Mouse (Mus musculus): ENCODE measurements around the gene Tmx1. TPM values are rescaled to one million over a fixed set of nuclear protein-coding genes. Genes with fewer than 3 reads are reported as not detected.

The Tmx1 gene
- 53.7 and 54.0 TPM in 2 replicates for total RNA-seq (2021)
- long read RNA-seq, transcript Tmx1-201 (8 exons, 2,795 nt), result major isoform, 66 of 77 reads
- long read RNA-seq, partial matches to known transcripts, result 1 of 77 reads
- long read RNA-seq, other reads (novel, unspliced or antisense), result 10 of 77 reads

GRCm38 (mm10) chr12:70452726-70453645 is at the start of gene Tmx1:
TSS of gene Tmx1 (plus strand) at chr12:70453095.
- peak; percentile 99 for DNase-seq

DNA sequence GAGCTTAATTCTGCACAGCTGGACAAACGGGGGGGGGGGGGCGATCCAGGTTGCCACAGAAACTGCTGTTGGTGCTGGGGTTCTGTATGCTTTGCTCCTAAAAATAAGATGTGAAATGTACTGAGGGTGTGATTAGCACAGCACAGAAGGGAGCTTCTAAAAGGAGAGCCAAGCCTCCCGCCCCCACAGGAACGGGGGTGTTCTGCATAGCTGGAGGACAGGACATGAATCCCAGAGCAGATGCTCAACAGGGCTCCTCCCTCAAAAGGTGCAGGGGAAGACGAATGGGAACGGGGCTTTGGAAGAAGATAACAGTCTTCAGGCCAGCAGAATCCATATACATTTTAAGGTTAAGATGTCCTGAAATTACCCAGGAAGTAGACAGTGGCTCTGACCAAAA is 48.6 kb upstream of the Tmx1 start:
- no peak for DNase-seq

DNA sequence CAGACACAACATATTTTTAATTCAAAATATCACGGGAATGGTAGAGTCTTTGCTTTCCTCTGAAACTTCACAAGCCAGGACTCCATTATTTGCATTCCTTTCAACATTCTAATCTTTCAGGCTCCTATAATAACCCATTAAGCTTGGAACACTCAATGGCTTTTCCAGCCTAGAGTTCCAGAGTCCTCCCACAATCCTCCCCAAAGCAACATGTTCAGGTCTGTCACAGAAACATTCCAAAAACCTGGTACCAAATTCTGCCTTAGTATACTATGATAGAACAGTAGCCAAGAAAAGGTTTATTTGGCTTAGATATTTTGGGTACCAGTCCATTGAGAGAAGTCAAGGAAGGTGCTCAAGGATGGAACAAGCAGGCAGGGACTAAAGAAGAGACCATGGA is 44.5 kb upstream of the Tmx1 start:
- no peak for DNase-seq

DNA sequence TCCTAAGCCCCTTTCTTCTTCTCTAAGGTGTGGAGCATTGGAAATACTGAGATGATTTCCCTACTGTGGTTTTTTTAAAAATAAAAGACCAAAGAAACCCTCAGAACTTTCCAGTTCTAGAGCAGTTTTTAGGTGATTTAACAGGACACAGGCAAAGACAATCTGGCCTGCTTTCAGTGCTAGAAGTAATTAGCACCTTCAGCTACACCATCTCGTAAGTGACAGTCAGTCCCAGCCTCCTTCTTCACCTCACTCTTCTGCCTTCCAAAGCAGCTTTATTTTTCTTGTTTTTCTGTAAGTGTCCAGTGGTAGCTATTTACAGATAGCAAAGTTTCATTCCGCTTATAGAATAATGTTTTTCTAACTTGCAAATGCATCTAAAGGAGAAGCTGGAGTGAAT is 43.3 kb upstream of the Tmx1 start:
- no peak for DNase-seq

- DNase-seq, result no peak
Measured at GRCm38 (mm10) chr12:70420216-70420615, 32.7 kb upstream of the Tmx1 start.

DNA sequence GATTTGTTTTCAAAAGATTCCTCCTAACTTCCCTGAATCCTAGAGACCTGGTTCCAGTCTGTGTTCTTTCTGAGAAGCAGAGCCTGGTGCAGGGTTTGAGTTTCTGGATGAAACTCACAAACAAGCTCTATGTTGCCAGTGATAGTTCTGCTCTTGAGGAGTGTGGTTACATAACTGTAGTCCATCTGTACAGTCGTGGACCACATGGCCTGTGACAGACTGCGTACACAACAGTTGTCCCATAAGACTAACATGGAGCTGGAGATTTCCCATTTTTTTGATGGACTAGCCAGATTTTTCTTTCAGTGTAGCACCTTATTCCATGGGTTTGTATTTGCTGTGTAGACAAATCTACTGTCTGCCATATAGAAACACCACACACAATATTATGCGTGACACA is 31.9 kb upstream of the Tmx1 start:
- DNase-seq, result no peak

GRCm38 (mm10) chr12:70422322-70423118 is 30.4 kb upstream of the Tmx1 start:
- DNase-seq, result no peak

GRCm38 (mm10) chr12:70427885-70428284 is 25.0 kb upstream of the Tmx1 start:
- DNase-seq, result no peak

GRCm38 (mm10) chr12:70429637-70430036 is 23.3 kb upstream of the Tmx1 start:
- no peak for DNase-seq

GRCm38 (mm10) chr12:70430307-70430950 is 22.5 kb upstream of the Tmx1 start:
- peak; percentile 20 for DNase-seq

DNA sequence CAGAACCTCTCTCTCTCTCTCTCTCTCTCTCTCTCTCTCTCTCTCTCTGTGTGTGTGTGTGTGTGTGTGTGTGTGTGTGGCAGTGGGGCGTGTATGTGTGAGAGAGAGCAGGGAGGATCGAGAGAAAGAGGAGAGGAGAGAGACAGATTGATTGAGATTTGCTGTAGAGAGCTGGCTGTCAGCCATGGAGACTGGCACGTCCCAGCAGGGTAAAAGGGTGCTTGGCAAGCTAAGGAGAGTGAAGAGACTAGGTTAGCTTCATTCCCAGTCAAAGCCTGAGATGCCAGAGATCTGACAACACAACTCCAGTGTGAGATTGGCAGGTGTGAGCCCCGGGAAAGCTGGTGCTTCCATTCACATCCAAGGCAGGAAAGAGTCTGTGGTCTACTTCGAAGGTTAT is 21.5 kb upstream of the Tmx1 start:
- DNase-seq, result no peak

- DNase-seq, result no peak
Measured at GRCm38 (mm10) chr12:70449961-70450360, 2.9 kb upstream of the Tmx1 start.

DNA sequence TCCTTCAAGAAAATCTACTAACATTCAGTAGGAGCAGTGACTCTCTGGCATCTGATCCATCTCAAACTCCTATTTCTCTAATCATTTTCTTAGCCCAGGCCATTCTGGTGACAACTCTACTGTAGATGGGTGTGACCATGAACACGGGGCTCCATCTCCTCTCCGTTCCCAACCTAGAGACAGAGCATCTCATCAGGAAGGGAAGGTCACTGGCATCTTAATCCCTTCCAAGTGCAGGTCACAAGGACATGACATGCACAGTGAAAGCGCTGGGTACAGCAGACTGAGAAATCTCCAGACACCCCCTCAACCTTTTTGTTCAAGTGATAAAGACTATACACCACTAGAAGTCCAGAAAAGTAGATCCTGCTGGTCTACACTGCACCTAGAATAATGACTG is 1.4 kb upstream of the Tmx1 start:
- no peak for DNase-seq

DNA sequence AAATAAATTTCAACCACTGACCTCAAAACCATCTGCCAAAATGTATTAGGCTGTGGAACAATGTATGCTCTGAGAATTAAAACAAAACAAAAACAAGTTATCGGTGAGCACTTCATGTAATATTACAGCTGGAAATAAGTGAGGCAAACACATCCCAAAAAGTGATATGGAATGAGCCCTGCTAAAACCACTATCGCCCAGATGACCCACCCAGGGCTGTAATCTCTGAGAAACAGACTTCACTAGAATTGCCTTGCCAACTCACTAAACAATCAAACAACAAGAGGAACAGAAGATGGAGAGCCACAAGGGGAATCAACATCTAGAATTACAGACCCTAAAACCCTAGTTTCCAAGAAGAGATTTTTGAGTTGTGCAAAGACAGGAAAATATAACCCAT is 752 bp upstream of the Tmx1 start:
- DNase-seq, result no peak

DNA sequence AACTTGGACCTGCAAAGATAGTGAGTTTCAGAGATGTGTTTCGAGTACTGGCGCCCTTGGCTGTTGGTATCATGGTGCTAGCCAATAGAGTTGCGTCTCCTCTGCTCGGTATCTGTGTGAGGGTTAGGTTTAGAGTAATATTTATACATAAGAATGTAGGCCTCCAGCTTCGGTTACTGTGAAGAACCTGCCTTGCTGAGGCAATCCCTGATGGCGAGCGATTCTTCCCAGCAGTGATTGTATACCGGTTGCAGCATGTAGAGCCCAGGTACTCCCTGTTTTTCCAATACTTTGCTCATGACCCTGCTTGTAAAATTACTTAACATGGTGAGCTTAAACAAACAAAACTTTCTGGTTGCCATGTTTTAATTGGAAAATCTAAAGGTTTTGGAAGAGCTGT is 2.3 kb downstream of the Tmx1 start:
- no peak for DNase-seq

GRCm38 (mm10) chr12:70459546-70459945 is 6.7 kb downstream of the Tmx1 start:
- no peak for DNase-seq

- no peak for DNase-seq
Measured at GRCm38 (mm10) chr12:70464016-70464415, 11.1 kb downstream of the Tmx1 start.

DNA sequence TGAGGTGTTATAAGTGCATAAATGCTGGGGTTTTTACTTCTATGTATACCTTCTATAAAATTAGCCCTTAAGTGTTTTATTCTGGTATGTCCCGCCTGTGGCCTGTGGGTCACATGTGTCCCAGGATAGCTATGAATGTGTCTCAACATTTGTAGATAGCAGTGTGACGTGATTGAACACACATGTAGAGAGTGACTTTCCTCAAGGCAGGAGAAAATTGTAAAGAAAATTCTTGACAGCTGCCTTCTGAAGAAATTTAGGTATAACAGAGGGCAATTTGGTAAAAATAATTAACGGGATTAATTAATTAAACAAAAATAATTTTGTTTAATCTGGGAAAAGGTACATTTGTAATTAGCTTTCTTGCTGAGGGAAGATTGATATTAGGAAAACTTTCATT is 22.4 kb downstream of the Tmx1 start:
- DNase-seq, result no peak

- no peak for DNase-seq
Measured at GRCm38 (mm10) chr12:70476884-70477576, 24.1 kb downstream of the Tmx1 start.

GRCm38 (mm10) chr12:70477593-70478287 is 24.8 kb downstream of the Tmx1 start:
- DNase-seq, result peak; percentile 21

GRCm38 (mm10) chr12:70485956-70486355 is 33.1 kb downstream of the Tmx1 start:
- no peak for DNase-seq

Data from adrenal gland, postnatal 25 days (tissue).